Mouse (Mus musculus) thymus, postnatal 0 days (tissue): ENCODE data around the gene Zfp704. TPM values are rescaled to one million over a fixed set of nuclear protein-coding genes. Genes with fewer than 3 reads are reported as not detected.

Source experiments
- DNase-seq: peaks from one replicate; pipeline ENCODE4 v3.0.0-alpha.2; 2015; ENCODE audit warnings: low spot score
- polyA plus RNA-seq: library from polyadenylated mRNA; unstranded; fragments of >200 nt; fragmentation: Nextera tagmentation; extraction: Ambion mirVana; gene quantifications from 2 replicates; pipeline ENCODE4 v1.2.1, GENCODE M21; 2015

Zfp704 gene
- polyA plus RNA-seq, 1 experiment from 2014 or later, result 4.7 TPM

DNA sequence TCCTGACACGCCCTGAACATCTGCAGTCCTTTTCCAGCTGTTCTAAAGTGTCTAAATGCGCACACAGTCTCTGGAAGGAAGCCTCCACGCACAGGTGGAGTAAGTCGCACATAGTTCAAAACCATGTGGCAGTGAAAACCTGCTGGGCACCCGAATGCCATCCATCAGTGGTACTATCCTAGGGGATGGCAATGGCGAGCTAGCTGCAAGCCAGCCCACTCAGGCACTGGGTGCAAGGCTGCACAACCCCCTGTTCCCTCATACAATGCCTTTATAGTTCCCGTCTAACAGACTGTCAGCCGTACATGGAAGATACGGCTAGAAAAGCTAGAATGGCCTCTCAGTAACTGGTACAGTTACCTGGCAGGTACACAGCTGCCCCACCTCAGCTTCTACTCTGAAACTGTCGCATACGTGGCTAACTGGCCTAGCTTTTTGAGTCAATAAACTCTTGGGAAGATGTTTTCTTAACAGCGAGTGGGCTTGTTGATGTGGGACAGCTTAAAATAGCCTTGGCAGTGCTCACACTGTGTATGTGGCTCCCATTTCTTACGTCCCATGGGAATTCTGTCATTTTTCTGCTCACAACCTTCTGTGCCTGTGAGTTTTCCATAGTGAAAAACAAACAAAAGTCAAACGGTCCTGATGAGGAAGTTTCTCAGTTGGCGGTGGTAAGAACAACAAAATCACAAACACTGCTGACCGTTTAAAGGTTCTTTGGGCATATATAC lies 176.9 kb downstream of the Zfp704 start:
- DNase-seq, result no peak

DNA sequence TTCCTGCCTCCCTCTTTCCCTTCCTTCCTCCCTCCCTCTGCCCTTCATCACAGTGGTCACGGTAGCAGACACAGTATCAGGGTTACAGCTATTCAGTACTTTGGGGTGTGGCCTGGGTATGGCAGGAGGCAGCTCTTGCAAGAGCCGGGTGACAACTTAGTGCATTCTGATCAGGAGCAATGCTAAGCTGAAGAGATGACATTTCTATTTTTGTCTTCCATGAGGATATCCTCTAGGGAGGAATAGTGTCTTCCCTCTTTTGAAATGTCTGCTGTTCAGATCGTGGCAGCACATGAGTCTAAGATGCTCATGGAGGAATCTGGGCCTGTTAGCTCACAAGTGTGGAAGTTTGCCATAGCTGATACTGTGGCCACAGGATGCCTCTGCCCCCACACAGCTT lies 177.7 kb downstream of the Zfp704 start:
- no peak for DNase-seq

DNA sequence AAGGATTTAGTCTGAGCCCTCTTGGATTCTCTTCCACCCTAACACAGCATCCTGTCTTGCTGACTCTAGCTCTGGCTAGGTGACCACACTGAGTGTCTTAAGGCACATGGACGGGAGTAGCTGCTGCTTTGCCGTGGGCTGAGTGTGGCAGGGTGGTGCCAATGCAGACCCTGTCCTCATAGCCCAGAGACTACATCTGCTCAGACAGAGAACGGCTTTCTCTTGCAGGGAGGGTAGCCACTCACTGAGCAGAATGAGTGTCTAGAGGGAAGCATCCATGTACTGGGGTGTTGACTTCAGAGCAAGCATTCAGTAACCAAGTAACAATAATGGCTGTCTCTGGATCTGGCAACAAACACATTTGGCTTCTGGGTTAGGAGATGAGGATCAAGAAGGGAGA lies 179.9 kb downstream of the Zfp704 start:
- DNase-seq, result no peak

DNA sequence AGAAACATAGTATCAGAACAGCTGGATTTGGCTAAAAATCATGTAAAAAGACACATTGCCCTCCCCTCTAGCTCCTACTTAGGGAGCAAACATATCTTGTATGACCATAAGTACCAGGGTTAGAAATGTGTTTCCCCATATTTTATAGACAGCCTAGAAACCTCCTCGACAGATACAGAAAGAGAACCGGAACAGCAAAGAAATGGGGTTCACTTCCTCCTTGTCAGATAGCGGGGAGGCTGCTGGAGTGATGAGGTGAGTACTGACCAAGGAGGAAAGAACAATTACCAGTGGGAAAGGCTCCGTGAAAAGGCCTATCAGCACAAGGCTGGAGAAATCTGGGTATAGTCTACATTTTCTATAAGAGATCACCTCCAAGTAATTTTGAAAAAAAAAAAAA lies 182.1 kb downstream of the Zfp704 start:
- DNase-seq, result no peak

DNA sequence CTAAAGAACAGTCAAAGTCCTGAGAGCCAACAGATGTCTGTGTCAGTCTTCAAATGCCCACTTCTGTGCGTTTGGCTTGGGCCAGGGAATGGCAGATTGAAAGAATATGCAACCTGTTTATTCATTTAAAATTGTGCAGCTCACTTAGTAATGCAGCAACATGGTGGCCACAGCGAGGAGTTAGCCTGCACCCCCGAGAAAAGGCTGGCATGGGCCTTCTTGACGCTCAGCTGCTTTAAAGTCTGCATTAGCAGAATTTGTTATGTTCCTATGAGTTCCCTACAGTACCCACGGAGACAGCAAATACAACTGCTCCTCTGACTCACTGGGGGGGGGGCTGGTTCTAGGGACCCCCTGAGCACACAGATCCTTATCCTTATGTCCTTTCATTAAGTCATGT lies 184.2 kb downstream of the Zfp704 start:
- no peak for DNase-seq

DNA sequence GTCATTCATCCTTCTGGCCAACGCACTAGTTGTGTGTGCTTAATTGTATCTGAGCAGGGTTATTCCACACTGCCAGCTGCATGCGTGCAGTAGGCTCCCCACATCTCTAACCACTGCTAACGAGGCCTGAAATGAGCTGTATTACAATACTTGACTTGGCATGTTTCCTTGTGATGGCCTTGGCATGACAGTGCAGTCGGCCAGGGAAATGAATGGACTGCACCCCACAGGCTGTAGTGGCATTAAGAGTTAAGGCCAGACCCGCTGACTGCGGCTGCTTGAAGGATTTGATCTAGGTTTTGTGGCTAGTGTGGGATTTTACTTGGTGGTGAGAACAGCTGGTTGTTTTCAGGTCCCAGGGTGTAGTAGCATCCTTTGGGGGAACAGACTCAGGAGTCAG lies 185.2 kb downstream of the Zfp704 start:
- no peak for DNase-seq

DNA sequence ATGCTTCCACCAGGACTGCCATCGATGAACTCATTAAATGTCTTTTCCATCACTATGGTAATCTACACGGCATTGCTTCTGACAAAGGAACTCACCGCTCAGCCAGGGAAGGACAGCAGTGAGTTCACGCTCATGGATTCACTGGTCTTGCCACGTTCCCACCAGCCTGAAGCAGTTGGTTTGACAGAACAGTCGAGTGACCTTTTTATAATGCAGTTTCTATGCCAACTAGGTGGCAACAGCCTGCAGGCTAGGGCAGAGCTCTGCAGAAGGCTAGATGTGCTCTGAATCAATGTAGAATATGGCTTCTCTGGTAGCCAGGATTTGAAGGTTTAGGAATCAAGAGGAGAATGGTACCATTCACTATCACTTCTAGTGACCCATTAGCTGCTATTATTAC lies 186.2 kb downstream of the Zfp704 start:
- no peak for DNase-seq

DNA sequence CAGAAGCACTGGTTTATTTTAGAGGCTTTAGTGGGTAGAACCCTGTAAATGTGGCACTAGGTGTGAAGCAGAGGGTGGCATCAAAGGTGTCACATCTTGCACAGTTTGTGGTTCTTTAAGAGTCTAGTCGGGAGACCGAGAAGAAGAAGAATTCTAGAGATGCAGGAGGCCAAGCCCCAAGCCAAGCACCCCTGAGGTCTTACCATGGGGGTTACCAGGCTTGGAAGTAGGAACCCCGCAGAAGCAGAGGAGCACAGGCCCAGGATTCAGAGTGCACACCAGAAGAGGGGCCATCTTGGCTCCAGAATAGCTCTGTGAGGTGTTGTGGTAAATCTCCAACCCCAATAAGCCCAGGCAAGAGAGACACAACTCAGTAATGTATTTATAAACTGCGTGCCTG lies 201.0 kb downstream of the Zfp704 start:
- no peak for DNase-seq

DNA sequence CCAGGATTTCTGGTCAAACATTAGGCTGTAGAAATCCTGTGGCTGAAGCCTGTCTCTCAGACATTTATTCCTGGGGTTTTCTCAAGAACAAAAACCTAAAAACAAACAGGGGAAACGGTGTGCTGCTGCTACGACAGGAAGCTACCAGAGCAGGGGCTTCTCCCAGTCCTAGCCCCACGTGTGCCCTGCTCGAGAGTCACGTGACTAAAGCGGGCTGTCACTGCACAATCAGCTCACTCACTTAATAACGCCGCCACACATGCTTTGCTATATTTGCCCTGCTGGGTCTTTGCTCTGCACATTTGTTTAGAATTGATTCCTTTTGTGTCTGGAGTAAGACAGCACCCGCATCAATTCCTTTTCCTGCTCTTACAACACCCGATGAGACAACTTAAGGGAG lies 202.1 kb downstream of the Zfp704 start:
- no peak for DNase-seq

DNA sequence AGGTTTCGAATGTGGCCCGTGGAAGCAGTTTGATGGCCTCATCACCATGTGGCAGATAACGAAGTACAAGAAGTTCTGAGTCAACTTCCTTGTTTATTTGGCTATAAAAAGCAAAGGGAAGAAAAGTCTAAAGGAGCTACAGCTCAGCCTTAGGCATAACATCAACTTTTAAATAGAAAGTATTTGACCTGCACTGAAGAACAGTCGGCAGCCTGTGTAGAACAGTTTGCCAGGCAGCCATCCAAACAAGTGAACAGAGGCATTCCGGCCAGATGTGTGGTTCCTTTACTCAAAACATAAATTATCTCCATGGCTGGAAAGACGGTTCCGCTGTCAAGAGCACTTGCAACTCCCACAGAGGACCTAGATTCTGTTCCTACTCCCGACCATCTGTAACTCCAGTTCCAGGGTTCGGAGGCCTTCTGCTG lies 202.8 kb downstream of the Zfp704 start:
- no peak for DNase-seq

DNA sequence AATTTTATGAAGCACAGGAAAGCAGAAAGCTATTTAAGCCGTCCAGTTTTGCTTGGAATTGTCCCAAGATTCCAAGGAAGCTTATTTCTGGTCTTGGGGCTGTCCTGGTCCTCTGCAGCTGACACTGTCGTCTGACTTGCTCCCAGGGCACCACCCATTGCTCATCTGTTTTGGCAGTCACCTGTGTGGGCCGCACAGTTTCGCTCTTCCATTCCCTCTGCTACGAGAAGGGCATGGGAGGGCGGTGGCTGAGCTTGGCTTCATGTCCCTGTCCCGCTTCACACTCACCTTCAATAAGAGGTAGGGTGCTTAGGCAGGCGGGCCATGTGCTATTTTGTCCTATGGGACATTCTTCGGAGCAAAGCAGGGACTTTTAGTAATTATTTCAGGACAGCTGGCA lies 204.5 kb downstream of the Zfp704 start:
- no peak for DNase-seq

DNA sequence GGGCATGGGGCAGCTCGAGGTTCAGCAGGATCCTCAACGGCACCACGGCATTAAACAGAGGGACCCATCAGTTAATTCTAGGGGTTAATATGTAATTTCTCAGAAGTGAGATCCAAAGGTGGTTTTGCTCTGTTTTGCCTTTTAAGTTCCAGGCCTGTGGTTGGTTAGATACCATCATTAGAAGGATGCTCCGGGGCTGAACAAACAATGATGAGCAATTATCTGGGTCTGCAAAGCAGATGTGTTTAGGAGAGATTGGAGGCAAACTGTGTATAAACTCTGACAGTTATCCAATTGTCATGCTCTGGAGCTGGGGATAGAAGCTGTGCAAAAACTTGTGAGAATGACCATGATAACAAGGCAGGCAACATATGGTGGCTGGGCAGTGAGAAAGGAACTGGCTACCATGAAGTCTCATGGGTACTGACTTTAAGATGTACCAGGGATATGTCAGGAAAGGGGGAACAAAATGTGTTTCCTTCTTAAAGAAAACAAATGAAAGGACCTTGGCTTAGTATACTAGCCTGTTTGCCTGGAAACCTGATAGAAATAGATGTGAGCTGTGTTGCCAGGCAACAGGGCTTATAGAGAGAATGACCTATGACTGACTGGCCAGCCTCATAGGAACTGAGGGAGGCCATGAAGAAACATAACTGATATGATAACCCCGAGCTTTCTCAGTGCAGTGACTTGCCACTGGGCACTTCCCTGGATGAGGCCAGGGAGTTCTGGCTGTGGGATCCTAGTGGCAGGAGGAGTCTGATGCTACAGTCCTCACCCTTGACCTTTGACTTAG lies 206.4 kb downstream of the Zfp704 start:
- no peak for DNase-seq

DNA sequence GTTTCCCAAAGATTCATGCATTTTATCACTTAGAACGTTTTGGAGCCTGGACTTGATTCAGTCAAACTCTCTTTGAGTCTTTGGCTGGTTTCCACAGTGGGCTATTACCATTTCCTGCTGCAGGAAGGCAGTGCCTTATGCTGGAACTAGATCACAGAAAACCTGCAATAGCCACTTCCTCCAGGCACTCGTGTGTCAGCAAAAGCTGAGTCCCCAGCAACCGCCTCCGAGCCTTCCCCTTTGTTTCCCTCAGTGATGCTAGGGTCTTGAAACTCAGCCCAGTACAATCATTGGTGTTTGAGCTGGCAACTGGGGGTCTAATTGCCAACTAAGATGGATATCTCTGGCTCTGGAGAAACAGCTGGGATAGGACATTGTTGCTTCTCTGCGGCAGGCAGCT lies 207.0 kb downstream of the Zfp704 start:
- peak; percentile 85 for DNase-seq

DNA sequence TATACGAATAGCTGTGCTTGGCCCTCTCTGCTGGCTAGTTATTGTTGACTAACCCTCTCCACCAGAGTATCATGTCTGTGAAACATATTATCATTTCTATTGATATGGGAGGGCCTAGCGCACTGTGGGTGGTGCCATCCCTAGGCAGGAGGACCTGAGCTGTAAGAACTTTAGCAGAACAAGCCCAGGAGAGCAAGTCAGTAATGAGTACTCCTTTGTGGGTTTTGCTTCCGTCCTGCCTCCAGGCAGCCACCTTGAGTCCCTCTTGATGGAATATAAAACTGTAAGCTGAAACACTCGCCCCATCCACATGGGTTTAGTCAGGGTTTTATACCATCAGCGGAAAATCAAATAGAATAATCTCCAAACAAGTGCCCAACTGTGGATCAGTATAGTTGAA lies 207.5 kb downstream of the Zfp704 start:
- DNase-seq, result peak; percentile 34

DNA sequence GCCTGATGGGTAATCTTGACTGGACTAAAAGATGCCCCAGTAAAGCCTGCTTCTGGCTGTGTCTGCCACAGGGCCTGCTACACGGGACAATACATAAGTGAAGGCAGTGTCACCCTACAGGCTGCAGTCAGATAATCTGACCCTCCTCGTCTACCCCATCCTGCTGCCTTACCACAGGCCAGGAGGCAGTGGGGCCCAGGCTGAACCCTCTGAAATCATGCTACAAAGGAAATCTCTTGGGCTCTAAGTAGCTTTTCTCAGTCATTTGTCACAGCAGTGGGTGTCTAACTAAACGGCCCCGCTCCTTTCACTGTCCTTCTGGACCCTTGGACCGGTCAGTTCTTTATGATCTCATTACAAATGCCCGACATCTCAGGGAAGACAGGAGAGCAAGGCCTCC lies 208.2 kb downstream of the Zfp704 start:
- DNase-seq, result peak; percentile 34

DNA sequence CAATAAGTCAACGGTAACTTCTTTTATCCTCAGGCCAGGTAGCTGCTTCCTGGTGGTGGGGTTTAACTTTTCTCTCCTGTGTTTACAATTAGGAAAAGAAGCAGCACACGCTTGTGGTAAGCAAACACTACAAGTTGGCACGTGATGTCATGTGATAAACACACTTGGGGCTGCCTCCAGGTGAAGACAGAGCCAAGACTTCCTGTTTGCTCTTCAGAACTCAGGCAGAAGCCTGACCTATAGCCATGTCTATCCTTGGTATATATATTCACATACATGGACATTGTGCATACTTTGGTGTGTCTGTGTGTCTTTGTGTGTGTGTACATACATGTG lies 209.0 kb downstream of the Zfp704 start:
- DNase-seq, result peak; percentile 64

DNA sequence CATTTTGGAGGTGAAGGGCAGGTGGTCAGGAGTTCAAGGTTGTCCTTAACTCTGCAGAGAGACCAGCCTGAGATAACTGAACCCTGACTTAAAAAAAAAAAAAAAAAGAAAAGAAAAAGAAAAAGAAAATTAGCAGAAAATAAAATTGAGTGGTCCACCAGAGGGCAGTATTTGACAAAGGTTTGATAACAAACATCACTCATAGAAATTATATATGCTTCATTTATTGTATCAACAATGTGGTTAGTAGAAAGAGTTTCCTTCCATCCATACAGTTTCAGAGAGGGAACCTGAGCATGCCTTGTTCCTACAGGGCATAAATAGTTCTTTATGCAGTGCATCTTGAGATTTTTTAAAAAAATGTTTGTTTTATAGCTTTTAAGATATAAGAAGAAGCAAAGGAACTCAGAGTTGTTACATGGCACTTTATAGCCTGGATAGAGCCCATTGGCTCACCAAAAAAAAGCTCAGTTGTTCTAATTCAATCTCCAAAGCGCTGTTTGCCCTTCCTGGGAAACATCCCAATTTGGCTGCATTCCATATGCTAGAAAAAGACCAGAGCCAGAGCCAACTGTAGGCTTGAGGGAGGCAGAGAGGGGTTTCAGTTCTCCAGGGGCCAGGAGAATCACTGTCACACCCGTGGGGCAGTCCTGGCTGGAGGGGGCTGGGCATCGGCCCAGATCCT lies 209.5 kb downstream of the Zfp704 start:
- DNase-seq, result peak; percentile 74

DNA sequence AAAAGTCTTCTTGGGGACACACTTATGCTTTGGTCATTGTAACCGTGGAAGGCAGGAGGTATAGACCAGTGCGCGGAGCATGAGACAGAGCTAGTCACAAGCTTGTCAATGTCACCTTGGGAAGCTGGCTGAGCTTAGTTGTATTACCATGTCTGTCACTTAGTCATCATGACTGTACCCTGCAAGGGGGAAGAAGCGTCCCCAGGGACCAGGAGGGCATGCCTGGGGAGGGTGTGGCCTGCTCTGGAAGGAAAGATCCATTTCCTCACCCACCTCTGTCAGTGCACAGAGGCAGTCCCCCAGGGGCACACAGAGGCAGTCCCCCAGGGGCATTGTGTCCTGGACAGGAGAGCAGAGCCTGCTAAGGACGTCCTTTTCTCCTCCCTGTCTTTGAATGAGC lies 211.6 kb downstream of the Zfp704 start:
- DNase-seq, result no peak
